Mouse (Mus musculus) c-Kit-positive CD71-positive TER-119-negative erythroid progenitor cells, embryonic 14.5 days (primary cell): ENCODE data around the gene Dtx2.

ENCODE experiments used
- DNase-seq: peaks from one replicate; pipeline ENCODE4 v3.0.0-alpha.2; 2013; ENCODE audit warnings: low read depth

Gene Dtx2

DNA sequence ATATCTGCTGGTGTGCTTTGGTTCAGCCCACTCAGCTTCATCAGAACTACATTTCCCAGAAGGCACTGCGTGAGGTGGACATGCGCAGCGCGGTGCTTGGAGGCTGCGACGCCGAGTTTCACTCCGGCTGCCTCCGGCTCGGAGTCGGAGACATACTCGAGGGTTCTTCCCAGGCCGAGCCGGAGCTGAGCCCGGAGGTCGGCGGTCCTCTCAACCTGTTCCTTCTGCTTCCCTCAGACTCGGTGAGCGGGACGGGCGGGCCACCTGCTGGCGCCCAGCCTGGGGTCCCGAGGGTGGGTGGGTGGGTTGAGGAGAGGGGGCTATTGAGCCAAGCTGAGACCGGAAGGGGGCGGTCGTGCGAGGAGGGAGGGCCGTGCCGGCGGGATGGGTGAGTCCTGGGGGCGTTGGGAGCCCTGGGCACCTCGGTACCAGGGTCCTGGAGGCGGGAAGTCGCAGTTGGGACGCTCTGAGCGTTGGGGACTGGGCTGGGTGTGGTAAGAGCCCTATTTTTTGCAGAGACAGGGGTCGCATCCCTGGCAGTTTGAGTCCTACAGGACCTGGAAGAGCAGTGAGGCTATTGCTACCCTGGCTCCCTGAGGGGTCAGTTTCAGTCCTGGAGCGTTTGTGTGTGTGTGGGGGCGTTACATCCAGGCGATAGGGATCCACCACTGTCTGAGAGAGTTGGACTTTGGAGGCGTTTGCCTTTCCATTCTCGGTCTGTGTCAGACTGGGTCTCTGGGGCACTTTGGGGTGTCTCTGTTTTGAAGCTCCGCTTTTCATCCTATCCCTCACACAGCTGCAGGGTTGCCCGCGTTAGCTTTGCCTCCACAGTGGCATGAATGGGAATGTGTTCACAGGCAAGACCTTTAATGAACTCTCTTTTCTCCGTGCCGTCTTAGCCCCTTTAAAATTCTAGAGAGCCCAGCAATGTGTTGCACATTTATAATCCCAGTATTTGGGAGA is at the start of gene Dtx2:
Dtx2 (plus strand) TSS at position 76 of the 963 bp plus-strand sequence.
- peak; percentile 89 for DNase-seq

- DNase-seq: no peak
Measured at GRCm38 (mm10) chr5:135945916-135946408, 48.6 kb upstream of the Dtx2 start.

DNA sequence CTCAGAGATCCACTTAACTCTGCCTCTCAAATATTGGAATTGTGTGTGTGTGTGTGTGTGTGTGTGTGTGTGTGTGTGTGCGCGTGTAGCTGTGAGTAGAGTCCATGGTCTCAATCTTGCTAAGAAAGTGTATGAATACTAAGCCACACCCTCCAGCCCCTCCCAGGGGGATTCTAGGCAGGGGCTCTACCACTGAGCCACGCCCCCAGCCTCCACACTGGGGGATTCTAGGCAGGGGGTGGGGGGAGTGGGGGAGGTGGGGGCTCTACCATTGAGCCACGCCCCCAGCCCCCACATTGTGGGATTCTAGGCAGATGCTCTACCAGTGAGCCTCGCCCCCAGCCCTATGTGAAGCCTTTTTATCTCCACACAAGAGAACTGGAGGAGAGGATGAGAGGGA is 48.0 kb upstream of the Dtx2 start:
- no peak for DNase-seq

- no peak for DNase-seq
Measured at GRCm38 (mm10) chr5:135950710-135951412, 43.7 kb upstream of the Dtx2 start.

DNA sequence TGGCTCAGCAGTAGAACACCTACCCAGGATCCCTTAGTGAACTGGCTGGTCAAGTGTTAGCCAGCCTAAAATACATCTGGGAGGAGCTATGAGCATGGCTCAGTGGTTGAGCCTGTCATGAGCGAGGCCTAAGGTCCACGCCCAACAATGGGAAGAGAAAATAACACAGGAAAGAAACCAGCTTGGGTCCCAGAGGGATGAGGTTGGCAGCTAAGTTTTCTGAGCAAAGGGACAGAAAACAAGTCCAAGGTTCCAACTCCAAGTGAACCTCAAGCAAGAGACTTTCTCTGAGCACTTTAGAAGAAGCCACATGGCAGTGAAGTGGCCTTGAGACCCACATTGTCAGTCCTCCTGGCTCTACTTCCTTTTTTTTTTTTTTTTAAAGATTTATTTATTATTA is 42.9 kb upstream of the Dtx2 start:
- no peak for DNase-seq

- DNase-seq: no peak
Measured at GRCm38 (mm10) chr5:135952830-135953229, 41.8 kb upstream of the Dtx2 start.

DNA sequence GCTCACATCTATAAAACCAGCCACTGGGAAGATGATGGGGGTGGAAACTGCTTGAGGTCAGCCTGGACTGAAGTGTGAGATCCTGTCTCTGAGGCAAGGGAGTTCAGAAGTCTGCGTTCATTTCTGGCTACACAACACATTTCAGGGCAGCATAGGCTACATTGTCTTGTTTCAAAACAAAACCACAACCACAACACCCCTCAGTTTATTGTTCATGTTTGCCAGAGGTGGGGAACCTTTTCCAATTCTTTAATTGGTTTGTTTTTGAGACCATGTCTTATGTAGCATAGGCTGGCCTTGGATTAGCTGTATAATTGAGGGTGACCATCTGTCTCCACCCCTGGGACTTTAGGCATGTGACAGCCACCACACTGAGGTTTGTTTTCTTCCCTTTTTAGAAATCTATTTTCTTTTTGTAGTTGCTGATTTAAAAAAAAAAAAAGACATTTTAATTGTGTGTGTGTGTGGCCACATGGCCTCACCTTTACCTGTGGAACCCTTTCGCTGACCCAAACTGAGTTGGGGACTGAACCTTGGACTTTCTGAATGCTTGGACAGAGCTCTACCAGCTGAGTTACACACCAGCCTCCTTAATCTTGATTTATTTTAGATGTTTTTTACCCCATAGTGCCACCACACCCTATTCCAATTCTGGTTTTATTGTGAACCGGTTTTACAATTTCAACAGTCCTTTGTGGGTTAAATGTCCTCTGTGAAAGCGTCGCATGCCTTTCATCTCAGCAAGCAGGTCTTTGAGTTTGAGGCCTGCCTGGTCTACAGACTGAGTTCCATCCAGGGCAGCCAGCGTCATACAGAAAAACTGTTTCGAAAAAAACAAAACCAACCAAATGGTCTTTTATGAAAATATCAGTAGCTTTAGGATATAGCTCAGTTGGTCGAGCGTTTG is 38.0 kb upstream of the Dtx2 start:
- DNase-seq: no peak

- peak; percentile 98 for DNase-seq
Measured at GRCm38 (mm10) chr5:135957207-135957974, 37.2 kb upstream of the Dtx2 start.

GRCm38 (mm10) chr5:135958367-135958766 is 36.2 kb upstream of the Dtx2 start:
- no peak for DNase-seq

GRCm38 (mm10) chr5:135959911-135960310 is 34.7 kb upstream of the Dtx2 start:
- DNase-seq: no peak

DNA sequence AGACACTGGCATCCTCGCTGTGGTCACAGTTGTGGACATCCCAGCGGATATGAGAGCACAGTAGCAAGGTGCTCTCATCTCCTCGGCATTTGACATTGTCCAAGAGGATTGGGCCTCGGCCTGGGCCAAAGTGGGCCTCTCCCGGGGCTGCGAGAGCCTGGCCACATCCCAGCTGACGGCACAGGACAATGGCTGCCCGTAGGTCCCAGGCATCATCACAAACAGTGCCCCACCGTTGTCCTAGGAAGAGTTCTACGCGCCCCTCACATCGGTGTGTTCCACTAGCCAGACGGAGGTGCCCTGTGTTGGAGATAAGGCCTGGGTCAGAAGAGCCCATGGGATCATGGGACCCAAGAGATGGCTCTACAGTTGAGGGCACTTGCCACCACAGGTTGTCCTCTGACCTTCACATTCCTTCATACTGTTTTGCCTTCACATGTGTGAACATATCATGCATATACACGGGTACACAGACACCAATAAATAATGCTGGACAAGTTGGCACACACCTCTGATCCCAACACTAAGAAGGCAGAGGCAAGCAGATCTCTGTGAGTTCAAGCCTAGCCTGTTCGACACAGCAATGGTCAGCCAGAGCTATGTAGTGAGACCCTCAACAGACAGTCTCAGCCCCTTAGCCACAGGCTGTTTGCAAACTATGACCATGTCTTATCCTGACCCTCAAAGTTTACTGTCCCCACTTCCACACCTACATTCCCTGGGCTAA is 33.5 kb upstream of the Dtx2 start:
- DNase-seq: no peak

DNA sequence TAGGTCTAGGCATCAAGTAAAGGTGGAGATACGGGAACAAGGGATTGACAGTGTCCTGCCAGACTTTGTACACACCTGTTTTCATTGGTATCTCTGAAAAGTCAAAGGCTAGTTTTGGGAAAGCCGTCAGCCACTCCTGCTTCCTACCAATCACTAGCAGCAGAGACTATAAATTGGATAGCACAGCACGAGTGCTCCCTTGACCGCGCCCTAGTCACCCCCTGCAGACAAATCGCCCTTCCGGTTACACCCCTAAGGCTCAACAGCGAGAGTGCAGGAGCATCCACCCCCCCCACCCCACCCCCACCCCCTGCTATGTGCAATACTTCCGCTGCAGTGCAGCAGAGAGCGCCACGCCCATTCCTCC is 32.5 kb upstream of the Dtx2 start:
- DNase-seq: no peak

DNA sequence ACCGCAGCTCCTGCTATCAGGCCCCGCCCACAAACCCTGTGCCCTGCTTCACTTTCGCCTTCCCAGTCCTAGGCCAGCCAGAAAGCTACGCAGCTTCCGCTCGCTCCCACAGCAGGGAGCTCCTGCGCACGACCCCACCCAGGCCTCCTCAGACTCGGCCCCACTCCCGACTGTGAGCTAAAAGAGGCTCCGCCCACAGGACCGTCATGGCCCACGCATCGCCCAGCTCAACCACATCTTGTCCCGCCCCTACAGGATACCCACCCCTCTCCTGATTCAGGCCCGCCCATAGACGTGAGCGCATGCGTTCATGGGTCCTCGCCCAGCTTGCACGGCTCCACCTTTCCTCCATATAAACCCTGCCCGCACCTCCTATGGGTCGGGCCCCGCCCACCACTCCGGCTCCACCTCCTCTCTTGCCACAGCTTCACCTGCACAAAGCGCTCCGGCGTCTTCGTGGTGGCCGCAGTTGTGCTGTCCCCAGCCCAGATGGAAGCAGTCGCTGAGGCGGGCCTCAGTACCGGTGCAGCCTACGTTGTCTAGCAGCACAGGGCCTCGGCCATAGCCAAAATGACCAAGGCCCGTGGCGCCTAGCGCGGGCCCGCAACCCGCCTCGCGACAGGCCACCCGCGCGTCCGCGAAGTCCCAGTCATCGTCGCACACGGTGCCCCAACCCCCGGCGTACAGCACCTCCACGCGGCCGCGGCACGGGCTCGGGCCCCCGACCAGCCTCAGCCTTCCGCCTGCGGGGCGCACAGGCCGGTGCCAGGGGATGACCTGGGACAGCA is 31.9 kb upstream of the Dtx2 start:
- DNase-seq: peak; percentile 98

- DNase-seq: no peak
Measured at GRCm38 (mm10) chr5:135963280-135963627, 31.3 kb upstream of the Dtx2 start.

DNA sequence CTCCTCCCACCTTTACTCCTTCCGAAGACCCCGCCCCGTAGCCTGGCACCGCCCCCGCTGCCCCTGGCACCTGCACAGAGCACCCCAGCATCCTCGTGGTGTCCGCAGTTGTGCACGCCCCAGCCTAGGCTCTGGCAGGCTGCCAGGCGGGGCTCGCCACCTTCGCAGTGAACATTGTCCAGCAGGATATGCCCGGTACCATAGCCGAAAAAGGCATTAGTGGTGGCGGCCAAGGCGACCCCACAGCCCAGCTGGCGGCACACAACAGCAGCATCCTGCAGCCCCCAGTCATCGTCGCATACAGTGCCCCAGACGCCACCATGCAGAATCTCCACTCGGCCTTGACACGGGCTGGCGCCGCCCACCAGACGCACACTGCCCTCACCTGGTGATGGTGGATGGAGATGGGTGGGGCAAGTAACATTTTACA is 29.1 kb upstream of the Dtx2 start:
- DNase-seq: no peak

- no peak for DNase-seq
Measured at GRCm38 (mm10) chr5:135966866-135967265, 27.7 kb upstream of the Dtx2 start.

GRCm38 (mm10) chr5:135968781-135969180 is 25.8 kb upstream of the Dtx2 start:
- DNase-seq: peak; percentile 60

GRCm38 (mm10) chr5:135970247-135970646 is 24.4 kb upstream of the Dtx2 start:
- DNase-seq: no peak

DNA sequence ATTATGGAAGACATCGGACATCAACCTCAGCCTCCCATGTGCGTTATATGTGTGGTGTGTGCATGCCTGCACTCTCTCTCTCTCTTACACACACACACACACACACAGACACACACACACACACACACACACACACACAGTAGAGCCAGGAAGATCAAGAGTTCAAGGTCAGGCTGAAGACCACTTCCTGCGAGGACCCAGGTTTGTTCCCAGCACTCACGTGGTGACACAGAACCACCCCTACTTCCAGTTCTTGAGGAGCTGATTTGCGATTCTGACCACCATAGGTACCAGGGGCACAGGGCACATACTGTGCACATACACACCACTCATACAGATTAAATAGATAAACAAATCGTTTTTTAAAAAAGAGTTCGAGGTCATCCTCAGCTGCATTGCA is 22.7 kb upstream of the Dtx2 start:
- DNase-seq: no peak

DNA sequence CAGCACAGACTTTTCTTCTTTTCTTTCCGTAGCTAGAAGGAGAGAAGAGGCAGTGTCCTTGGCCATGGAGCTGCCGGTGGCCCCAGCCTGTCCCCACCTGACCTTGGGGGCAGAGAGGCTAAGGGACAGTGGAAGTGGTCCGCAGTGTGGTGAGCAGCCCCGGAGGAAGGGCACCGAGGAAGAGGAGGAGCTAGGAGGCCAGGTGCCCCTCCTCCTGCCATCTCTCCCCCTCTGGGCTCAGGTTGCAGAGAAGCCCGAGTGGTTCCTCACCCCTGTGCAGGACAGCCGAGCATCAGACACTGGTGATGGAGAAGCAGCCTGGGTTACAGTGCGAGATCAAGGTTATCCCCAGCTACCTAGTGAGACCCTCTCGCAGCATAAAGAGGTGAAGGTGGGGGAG is 20.2 kb upstream of the Dtx2 start, which contains the start of gene Ssc4d:
Ssc4d (minus strand) TSS at position 167 of the 400 bp plus-strand sequence.
- no peak for DNase-seq
